ENCODE assay signal across 7 mouse cellular contexts in the genomic region with DNA sequence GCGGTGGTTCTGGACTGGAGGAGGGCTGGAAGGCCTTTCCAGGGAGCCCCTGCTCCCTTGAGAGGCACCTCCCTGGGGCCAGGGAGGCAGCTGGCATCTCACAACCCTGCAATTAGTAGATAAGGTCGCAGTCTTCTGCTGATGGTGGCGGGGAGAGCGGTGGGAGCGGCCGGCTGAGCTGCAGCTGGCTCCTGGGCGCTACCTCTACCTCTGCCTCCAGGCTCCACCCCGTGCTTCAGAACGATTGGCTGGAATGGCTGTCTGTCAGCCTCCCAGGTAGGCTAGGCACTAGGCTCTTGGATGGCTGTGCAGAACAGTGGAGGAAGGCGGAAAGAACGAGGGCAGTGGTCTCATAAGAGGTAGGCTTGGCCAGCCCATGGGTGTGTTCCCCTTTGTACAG. TPM values are rescaled to one million over a fixed set of nuclear protein-coding genes. Genes with fewer than 3 reads are reported as not detected.
DNase-seq lines count a peak whose midpoint lies in the region; ATAC-seq and TF ChIP-seq lines count a peak whose summit lies in the region.

No protein-coding gene starts in this region.

- peak; percentile 83 for DNase-seq in G1E (ENCODE audit: low spot score)
- DNase-seq in c-Kit-negative CD71-positive TER-119-positive erythroid progenitor cells, embryonic 14.5 days (ENCODE audit: low read depth, low spot score) = peak; percentile 86
- peak; percentile 76 for DNase-seq in lung, postnatal 36 days
- no peak for DNase-seq in layer of hippocampus, adult 9-11 months
- no peak for DNase-seq in gastrocnemius, adult 2 months
- DNase-seq in urinary bladder, postnatal 25 days (ENCODE audit: low spot score) = no peak

- intact Hi-C loops in gastrocnemius, adult 2 months (cut with DNase I) = no loop called here

- peaks cover 58% of the 10 kb centered on the region for H3K4me1 ChIP-seq in G1E (ENCODE audit: insufficient read depth, low read depth, low read length)
- H3K4me1 ChIP-seq in kidney, embryonic 16.5 days (ENCODE audit: insufficient read depth, low read length) = peaks cover 43% of the 10 kb centered on the region

- H3K27ac ChIP-seq in kidney, embryonic 16.5 days (ENCODE audit: low read length) = no peak overlapping the region
- no peak overlapping the region for H3K27ac ChIP-seq in gastrocnemius, adult 2 months

- TF ChIP-seq CTCF in G1E (IDR thresholded peaks at IDR 0.05; ENCODE audit: low read depth, low read length) = no peak
- no peak for TF ChIP-seq CTCF in gastrocnemius, adult 2 months (IDR thresholded peaks at IDR 0.05)

- peak; percentile 91 for ATAC-seq in G1E (ENCODE audit: extremely low read depth, insufficient number of reproducible peaks, low FRiP score, poor library complexity, severe bottlenecking)
- ATAC-seq in kidney, embryonic 16.5 days (ENCODE audit: low FRiP score, low TSS enrichment) = peak; percentile 44

- H3K4me3 ChIP-seq in G1E (ENCODE audit: low read depth, low read length) = peak overlapping the region; percentile 64; the same call in 1 of the 2 replicates
- peak overlapping the region; percentile 32 for H3K4me3 ChIP-seq in kidney, embryonic 16.5 days (ENCODE audit: low read length)
- no peak overlapping the region for H3K4me3 ChIP-seq in gastrocnemius, adult 2 months

- H3K9me3 ChIP-seq in G1E (replicated peaks) = no peaks in the 10 kb centered on the region
- no peaks in the 10 kb centered on the region for H3K9me3 ChIP-seq in kidney, embryonic 16.5 days (ENCODE audit: low read length)

- whole genome bisulfite sequencing in kidney, embryonic 16.5 days = 23% methylated on average over 11 of the region's 11 CpGs

- H3K36me3 ChIP-seq in G1E (replicated peaks) = peaks cover 23% of the 10 kb centered on the region
- peaks cover 15% of the 10 kb centered on the region; the same call in 1 of the 2 replicates for H3K36me3 ChIP-seq in kidney, embryonic 16.5 days (ENCODE audit: insufficient read depth, low read length)

- peak overlapping the region; percentile 55 for H3K9ac ChIP-seq in kidney, embryonic 16.5 days (replicated peaks; ENCODE audit: low read length)

- peak overlapping the region; percentile 53 for H3K4me2 ChIP-seq in kidney, embryonic 16.5 days (replicated peaks; ENCODE audit: low read depth, low read length)

- peaks cover 22% of the 10 kb centered on the region for H3K27me3 ChIP-seq in G1E (ENCODE audit: insufficient read depth, low read length)
- no peaks in the 10 kb centered on the region for H3K27me3 ChIP-seq in kidney, embryonic 16.5 days (ENCODE audit: insufficient read depth, low read length)

RNA-seq across cellular contexts. Expression of a gene that starts 18.6 kb away (rescaled TPM):
- total RNA-seq in G1E (2014; fragmentation: Nextera tagmentation) (5.5 and 7.7 TPM in 2 replicates), G1E (2017) (3.3 and 4.5 TPM in 2 replicates)
- 20.5 and 26.3 TPM in 2 replicates for polyA plus RNA-seq in G1E (2012)
- polyA plus RNA-seq in kidney, embryonic 16.5 days (2015; fragmentation: Nextera tagmentation; extraction: Ambion mirVana) = 20.1 and 21.0 TPM in 2 replicates
- total RNA-seq in gastrocnemius, adult 2 months (2021) = 1 to 10 TPM; 3.0 to 3.8 TPM

RNA-seq across cellular contexts. Expression of a gene that starts 23.1 kb away (rescaled TPM):
- 0.53 and 3.7 TPM in 2 replicates for total RNA-seq in G1E (2014; fragmentation: Nextera tagmentation)
- total RNA-seq in G1E (2017) = 0.93 and 1.2 TPM in 2 replicates
- polyA plus RNA-seq in G1E (2012) = 0.51 and 0.72 TPM in 2 replicates
- polyA plus RNA-seq in kidney, embryonic 16.5 days (2015; fragmentation: Nextera tagmentation; extraction: Ambion mirVana) = 34.8 and 39.3 TPM in 2 replicates
- 1 to 10 TPM; 2.7 to 6.1 TPM for total RNA-seq in gastrocnemius, adult 2 months (2021)

RNA-seq across cellular contexts. Expression of a gene that starts 24.2 kb away (rescaled TPM):
- total RNA-seq in G1E (2014; fragmentation: Nextera tagmentation) (3.2 and 6.4 TPM in 2 replicates), G1E (2017) (0.76 and 0.87 TPM in 2 replicates)
- 1.9 and 2.9 TPM in 2 replicates for polyA plus RNA-seq in G1E (2012)
- 0.05 and 0.08 TPM in 2 replicates for polyA plus RNA-seq in kidney, embryonic 16.5 days (2015; fragmentation: Nextera tagmentation; extraction: Ambion mirVana)
- total RNA-seq in gastrocnemius, adult 2 months (2021) = under 1 TPM in 1 of 2 experiments, not detected in 1; 0.28 TPM

RNA-seq across cellular contexts. Expression of a gene that starts 42.0 kb away (rescaled TPM):
- total RNA-seq in G1E (2014; fragmentation: Nextera tagmentation) (92.6 and 95.8 TPM in 2 replicates), G1E (2017) (65.5 and 66.1 TPM in 2 replicates)
- 18.5 and 33.8 TPM in 2 replicates for polyA plus RNA-seq in G1E (2012)
- 157 and 179 TPM in 2 replicates for polyA plus RNA-seq in kidney, embryonic 16.5 days (2015; fragmentation: Nextera tagmentation; extraction: Ambion mirVana)
- total RNA-seq in gastrocnemius, adult 2 months (2021) = 10 to 100 TPM; 47.3 to 49.8 TPM

Comparison
In these comparisons a context has a peak if more than half of its experiments do, and no peak if none do; other contexts are left out.
1. DNase-seq: peak in G1E (single experiment), c-Kit-negative CD71-positive TER-119-positive erythroid progenitor cells, embryonic 14.5 days (single experiment) and lung, postnatal 36 days (single experiment); none in layer of hippocampus, adult 9-11 months (single experiment), gastrocnemius, adult 2 months (single experiment) and urinary bladder, postnatal 25 days (single experiment).